Mouse (Mus musculus): ENCODE results near the gene Stoml2. TPM values are rescaled to one million over a fixed set of nuclear protein-coding genes. Genes with fewer than 3 reads are reported as not detected.

Gene Stoml2
- polyA plus RNA-seq, 1 experiment from 2014 or later: 496 TPM

DNA sequence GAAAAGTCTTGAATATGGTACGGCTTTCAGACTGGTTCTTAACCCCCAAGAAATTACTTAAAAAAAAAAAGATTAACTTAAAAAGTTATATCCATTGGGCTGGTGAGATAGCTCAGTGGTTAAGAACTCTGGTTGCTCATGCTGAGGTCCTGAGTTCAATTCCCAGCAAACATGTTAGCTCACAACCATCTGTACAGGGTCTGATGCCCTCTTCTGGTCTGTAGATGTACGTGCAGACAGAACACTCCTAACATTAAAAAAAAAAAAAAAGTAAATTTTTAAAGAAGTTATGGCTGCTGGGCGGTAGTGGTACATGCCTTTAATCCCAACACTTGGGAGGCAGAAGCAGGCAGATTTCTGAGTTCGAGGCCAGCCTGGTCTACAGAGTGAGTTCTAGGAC, 53.4 kb downstream of the Stoml2 start:
- DNase-seq (ENCODE audit: extremely low spot score, low spot score): no peak
- H3K4me3 ChIP-seq: no peak overlapping the region
- no peaks in the 10 kb centered on the region for H3K27me3 ChIP-seq (ENCODE audit: poor library complexity, severe bottlenecking)
- no peaks in the 10 kb centered on the region for H3K9me3 ChIP-seq
- no peaks in the 10 kb centered on the region for H3K4me1 ChIP-seq
- H3K27ac ChIP-seq: no peak overlapping the region
- peaks cover 79% of the 10 kb centered on the region for H3K36me3 ChIP-seq (replicated peaks)
- 90% methylated on average over 4 of the region's 4 CpGs for WGBS

Other genes starting within 250 kb of the Stoml2 start
- gene Fam205a1, start 177.8 kb downstream of the Stoml2 start, polyA plus RNA-seq (2016; fragmentation: Nextera tagmentation; extraction: Ambion mirVana): 0.07 TPM in 1 of 2 replicates, not detected in the other
- gene Gm12394, start 174.9 kb downstream of the Stoml2 start, polyA plus RNA-seq (2016; fragmentation: Nextera tagmentation; extraction: Ambion mirVana): 0.27 and 0.37 TPM in 2 replicates
- gene Fam205c, start 157.5 kb downstream of the Stoml2 start, polyA plus RNA-seq (2016; fragmentation: Nextera tagmentation; extraction: Ambion mirVana): 0.18 and 0.53 TPM in 2 replicates
- 0.33 and 0.51 TPM in 2 replicates for gene Phf24, start 115.0 kb downstream of the Stoml2 start, polyA plus RNA-seq (2016; fragmentation: Nextera tagmentation; extraction: Ambion mirVana)
- gene Dnajb5, start 81.9 kb downstream of the Stoml2 start, polyA plus RNA-seq (2016; fragmentation: Nextera tagmentation; extraction: Ambion mirVana): 11.5 and 16.2 TPM in 2 replicates
- 0.27 and 0.52 TPM in 2 replicates for gene 1700022I11Rik, start 62.1 kb downstream of the Stoml2 start, polyA plus RNA-seq (2016; fragmentation: Nextera tagmentation; extraction: Ambion mirVana)
- gene Vcp, start 31.2 kb downstream of the Stoml2 start, polyA plus RNA-seq (2016; fragmentation: Nextera tagmentation; extraction: Ambion mirVana): 655 and 667 TPM in 2 replicates
- 23.1 and 27.3 TPM in 2 replicates for gene Fancg, start 21.2 kb downstream of the Stoml2 start, polyA plus RNA-seq (2016; fragmentation: Nextera tagmentation; extraction: Ambion mirVana)
- gene Pigo, start 5.9 kb downstream of the Stoml2 start, polyA plus RNA-seq (2016; fragmentation: Nextera tagmentation; extraction: Ambion mirVana): 22.2 and 24.4 TPM in 2 replicates
- 19.8 and 20.3 TPM in 2 replicates for gene Fam214b, start 14.5 kb upstream of the Stoml2 start, polyA plus RNA-seq (2016; fragmentation: Nextera tagmentation; extraction: Ambion mirVana)
- 10.7 and 11.6 TPM in 2 replicates for gene Unc13b, start 27.2 kb upstream of the Stoml2 start, polyA plus RNA-seq (2016; fragmentation: Nextera tagmentation; extraction: Ambion mirVana)
- 0.32 and 0.53 TPM in 2 replicates for gene Atp8b5, start 235.4 kb upstream of the Stoml2 start, polyA plus RNA-seq (2016; fragmentation: Nextera tagmentation; extraction: Ambion mirVana)

All from forebrain, embryonic 10.5 days (tissue).